Mouse (Mus musculus) neural tube, embryonic 13.5 days (tissue): ENCODE measurements around the gene Pusl1. TPM values are rescaled to one million over a fixed set of nuclear protein-coding genes. Genes with fewer than 3 reads are reported as not detected.

Experiments used
- ATAC-seq: fragments of 200-750 bp; cut with Nextera tagmentation; 2 replicates; pipeline ENCODE4 v1.8.0; 2017; ENCODE audit warnings: low read depth, mild to moderate bottlenecking, moderate TSS enrichment, moderate library complexity
- H3K27ac ChIP-seq: fragments of 300-500 bp; sonication (generic); replicated peaks from 2 replicates; pipeline ENCODE4 v1.5.1; 2015; ENCODE audit warnings: moderate library complexity, mild to moderate bottlenecking, inconsistent platforms
- H3K27me3 ChIP-seq: fragments of 300-500 bp; sonication (generic); 2 replicates; pipeline ENCODE4 v1.6.1; 2015; ENCODE audit warnings: mild to moderate bottlenecking, inconsistent platforms
- H3K36me3 ChIP-seq: fragments of 300-500 bp; sonication (generic); 2 replicates; pipeline ENCODE4 v1.6.1; 2015; ENCODE audit warnings: mild to moderate bottlenecking, inconsistent platforms
- H3K4me1 ChIP-seq: fragments of 300-500 bp; sonication (generic); replicated peaks from 2 replicates; pipeline ENCODE4 v1.6.1; 2015; ENCODE audit warnings: inconsistent platforms
- H3K4me2 ChIP-seq: fragments of 300-500 bp; sonication (generic); 2 replicates; pipeline ENCODE4 v1.6.1; 2015; ENCODE audit warnings: inconsistent platforms, mild to moderate bottlenecking, moderate library complexity
- H3K4me3 ChIP-seq: fragments of 300-500 bp; sonication (generic); 2 replicates; pipeline ENCODE4 v1.5.1; 2015; ENCODE audit warnings: mild to moderate bottlenecking, inconsistent platforms
- H3K9ac ChIP-seq: fragments of 300-500 bp; sonication (generic); 2 replicates; pipeline ENCODE4 v1.6.1; 2015; ENCODE audit warnings: moderate library complexity, mild to moderate bottlenecking, inconsistent platforms
- H3K9me3 ChIP-seq: fragments of 300-500 bp; sonication (generic); 2 replicates; pipeline ENCODE4 v1.6.1; 2016; ENCODE audit warnings: inconsistent platforms
- WGBS: fragments of 180-500 bp; shearing (Covaris S2); methylation state at CpG from one replicate; pipeline ENCODE4 v1.1.7; 2015; 5-methylcytosine and 5-hydroxymethylcytosine counted together
- polyA plus RNA-seq: library from polyadenylated mRNA; unstranded; fragments of >200 nt; fragmentation: Nextera tagmentation; extraction: Ambion mirVana; gene quantifications from 2 replicates; pipeline ENCODE4 v1.2.1, GENCODE M21; 2015

Pusl1 gene
- 51.5 and 55.4 TPM in 2 replicates for polyA plus RNA-seq

- under 1% methylated on average over 52 of the region's 52 CpGs for WGBS
- Histone ChIP-seq H3K4me1 (peaks cover 52% of the 10 kb centered on the region), H3K27ac (peak within 1 kb of the TSS; percentile 100), H3K36me3 (peaks cover 42% of the 10 kb centered on the region), H3K4me3 (peak within 1 kb of the TSS; percentile 88), H3K27me3 (no peaks in the 10 kb centered on the region), H3K4me2 (peak within 1 kb of the TSS; percentile 99), H3K9ac (peak within 1 kb of the TSS; percentile 94), H3K9me3 (no peaks in the 10 kb centered on the region)
- ATAC-seq = peak; percentile 82
Measured at GRCm38 (mm10) chr4:155891551-155892001, at the start of gene Pusl1, which contains the start of gene Acap3. Pusl1 (minus strand) TSS chr4:155891781. Acap3 (plus strand) TSS chr4:155891822.

- Histone ChIP-seq H3K4me1 (no peaks in the 10 kb centered on the region), H3K27ac (no peak overlapping the region), H3K9ac (no peak overlapping the region), H3K36me3 (no peaks in the 10 kb centered on the region), H3K4me3 (no peak overlapping the region), H3K4me2 (no peak overlapping the region), H3K27me3 (no peaks in the 10 kb centered on the region), H3K9me3 (no peaks in the 10 kb centered on the region)
- WGBS = 54% methylated on average over 1 of the region's 1 CpGs
- ATAC-seq = no peak
Measured at GRCm38 (mm10) chr4:155932031-155932430, 40.5 kb upstream of the Pusl1 start.

DNA sequence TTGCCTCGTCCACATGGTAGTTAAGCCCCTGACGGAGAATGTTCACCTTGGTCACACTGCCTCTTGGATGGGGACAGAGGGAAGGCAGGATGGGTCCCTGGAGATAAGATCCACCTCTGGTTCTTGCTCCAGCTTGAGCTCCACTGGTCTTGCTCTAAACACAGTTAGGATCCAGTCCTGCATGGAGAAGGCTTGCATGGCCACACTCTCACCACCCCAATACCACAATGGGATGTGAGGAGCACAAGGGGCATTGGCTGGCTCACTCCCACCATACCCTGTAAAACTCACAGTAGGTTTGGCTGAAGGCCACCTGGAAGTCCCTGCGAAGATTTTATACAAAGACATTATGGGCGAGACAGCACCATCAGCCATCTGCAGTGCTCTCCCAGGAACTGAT is 17.2 kb upstream of the Pusl1 start:
- Histone ChIP-seq H3K4me1 (no peaks in the 10 kb centered on the region), H3K36me3 (peaks cover 42% of the 10 kb centered on the region), H3K27me3 (no peaks in the 10 kb centered on the region), H3K4me3 (no peak overlapping the region), H3K9me3 (no peaks in the 10 kb centered on the region), H3K9ac (no peak overlapping the region), H3K4me2 (no peak overlapping the region), H3K27ac (no peak overlapping the region)
- WGBS = 94% methylated on average over 4 of the region's 4 CpGs
- ATAC-seq = no peak

GRCm38 (mm10) chr4:155908281-155908680 is 16.7 kb upstream of the Pusl1 start:
- Histone ChIP-seq H3K36me3 (peaks cover 47% of the 10 kb centered on the region), H3K4me2 (no peak overlapping the region), H3K27me3 (no peaks in the 10 kb centered on the region), H3K27ac (no peak overlapping the region), H3K4me1 (no peaks in the 10 kb centered on the region), H3K9me3 (no peaks in the 10 kb centered on the region), H3K4me3 (no peak overlapping the region), H3K9ac (no peak overlapping the region)
- 83% methylated on average over 7 of the region's 7 CpGs for WGBS
- ATAC-seq = peak; percentile 38; the same call in 1 of the 2 replicates

GRCm38 (mm10) chr4:155907003-155907402 is 15.4 kb upstream of the Pusl1 start:
- no peak overlapping the region for H3K4me3 ChIP-seq
- no peak overlapping the region for H3K9ac ChIP-seq
- no peaks in the 10 kb centered on the region for H3K9me3 ChIP-seq
- H3K27ac ChIP-seq = no peak overlapping the region
- no peaks in the 10 kb centered on the region for H3K4me1 ChIP-seq
- H3K36me3 ChIP-seq = peaks cover 59% of the 10 kb centered on the region
- no peaks in the 10 kb centered on the region for H3K27me3 ChIP-seq
- ATAC-seq = no peak
- H3K4me2 ChIP-seq = no peak overlapping the region
- WGBS = 82% methylated on average over 11 of the region's 11 CpGs

- Histone ChIP-seq H3K27ac (no peak overlapping the region), H3K4me2 (no peak overlapping the region), H3K4me1 (no peaks in the 10 kb centered on the region), H3K9ac (no peak overlapping the region), H3K27me3 (no peaks in the 10 kb centered on the region), H3K4me3 (no peak overlapping the region), H3K9me3 (no peaks in the 10 kb centered on the region), H3K36me3 (peaks cover 68% of the 10 kb centered on the region)
- ATAC-seq = no peak
- WGBS = 86% methylated on average over 9 of the region's 9 CpGs
Measured at GRCm38 (mm10) chr4:155906125-155906524, 14.5 kb upstream of the Pusl1 start.

DNA sequence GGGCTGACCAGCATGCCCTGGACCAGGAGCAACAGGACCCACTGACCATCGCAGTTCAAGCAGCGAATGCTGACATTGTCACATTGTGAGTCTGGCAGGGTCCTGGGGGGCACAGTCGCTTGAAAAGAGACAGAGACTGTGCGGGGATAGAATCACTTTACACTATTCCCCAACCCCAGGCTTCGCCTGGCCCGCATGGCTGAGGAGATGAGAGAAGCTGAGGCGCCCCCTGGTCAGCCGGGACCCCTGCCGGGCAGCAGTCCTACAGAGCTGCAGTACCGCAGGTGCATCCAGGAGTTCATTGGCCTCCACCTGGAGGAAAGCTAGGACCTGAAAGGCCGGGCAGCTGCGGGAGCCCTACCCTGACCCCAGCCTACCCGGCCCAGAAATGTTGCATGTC is 14.1 kb upstream of the Pusl1 start:
- no peak for ATAC-seq
- no peaks in the 10 kb centered on the region for H3K9me3 ChIP-seq
- H3K4me2 ChIP-seq = no peak overlapping the region
- no peaks in the 10 kb centered on the region for H3K27me3 ChIP-seq
- WGBS = 85% methylated on average over 13 of the region's 13 CpGs
- H3K9ac ChIP-seq = no peak overlapping the region
- H3K4me1 ChIP-seq = no peaks in the 10 kb centered on the region
- peaks cover 73% of the 10 kb centered on the region for H3K36me3 ChIP-seq
- H3K27ac ChIP-seq = no peak overlapping the region
- no peak overlapping the region for H3K4me3 ChIP-seq

GRCm38 (mm10) chr4:155904318-155905102 is 12.9 kb upstream of the Pusl1 start:
- peaks cover 84% of the 10 kb centered on the region for H3K36me3 ChIP-seq
- H3K9ac ChIP-seq = no peak overlapping the region
- no peak overlapping the region for H3K4me2 ChIP-seq
- H3K27me3 ChIP-seq = no peaks in the 10 kb centered on the region
- ATAC-seq = no peak
- H3K27ac ChIP-seq = no peak overlapping the region
- no peak overlapping the region for H3K4me3 ChIP-seq
- WGBS = 91% methylated on average over 13 of the region's 13 CpGs
- no peaks in the 10 kb centered on the region for H3K4me1 ChIP-seq
- no peaks in the 10 kb centered on the region for H3K9me3 ChIP-seq

- H3K9me3 ChIP-seq = no peaks in the 10 kb centered on the region
- H3K9ac ChIP-seq = no peak overlapping the region
- H3K27ac ChIP-seq = no peak overlapping the region
- no peak overlapping the region for H3K4me3 ChIP-seq
- 95% methylated on average over 13 of the region's 13 CpGs for WGBS
- no peak for ATAC-seq
- no peak overlapping the region for H3K4me2 ChIP-seq
- H3K27me3 ChIP-seq = no peaks in the 10 kb centered on the region
- H3K36me3 ChIP-seq = peaks cover 97% of the 10 kb centered on the region
- no peaks in the 10 kb centered on the region for H3K4me1 ChIP-seq
Measured at GRCm38 (mm10) chr4:155903246-155903645, 11.7 kb upstream of the Pusl1 start.

DNA sequence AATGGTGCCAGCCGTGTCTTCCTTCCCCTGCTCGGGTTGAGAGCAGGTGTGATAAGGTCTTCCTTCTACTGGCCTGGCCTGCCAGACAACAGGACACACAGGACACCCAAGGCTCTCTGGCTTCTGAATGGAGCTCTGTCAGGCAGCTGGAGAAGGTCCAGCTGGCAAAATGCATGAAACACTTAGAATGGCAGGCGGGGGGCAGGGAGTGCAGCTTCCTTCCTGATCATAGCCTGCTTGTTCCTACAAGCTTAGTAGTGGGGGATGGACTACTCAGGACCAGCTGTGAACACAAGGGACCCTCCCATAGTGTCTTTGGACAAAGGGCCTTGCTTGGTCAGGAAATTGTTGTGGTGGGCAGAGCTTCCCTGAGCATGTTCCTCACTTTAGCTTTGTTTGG is 9.6 kb upstream of the Pusl1 start:
- no peak overlapping the region for H3K27ac ChIP-seq

DNA sequence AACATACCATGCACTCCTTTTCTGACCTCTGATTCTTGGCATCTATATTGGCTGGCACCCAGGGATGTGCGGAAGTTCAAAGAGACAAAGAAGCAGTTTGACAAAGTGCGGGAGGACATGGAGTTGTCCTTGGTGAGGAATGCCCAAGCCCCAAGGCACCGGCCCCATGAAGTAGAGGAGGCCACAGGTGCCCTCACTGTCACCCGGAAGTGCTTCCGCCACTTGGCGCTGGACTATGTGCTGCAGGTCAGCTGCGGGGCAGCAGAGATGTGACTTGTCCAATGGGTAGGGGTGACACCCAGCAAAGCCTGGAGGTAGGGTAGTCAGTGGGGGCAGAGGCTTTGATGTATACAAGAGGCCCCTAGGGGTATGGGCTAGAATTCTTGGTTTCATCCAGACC is 7.8 kb upstream of the Pusl1 start:
- H3K36me3 ChIP-seq = peaks cover 79% of the 10 kb centered on the region
- no peak overlapping the region for H3K27ac ChIP-seq
- H3K4me2 ChIP-seq = no peak overlapping the region
- H3K27me3 ChIP-seq = no peaks in the 10 kb centered on the region
- 94% methylated on average over 7 of the region's 7 CpGs for WGBS
- H3K9ac ChIP-seq = no peak overlapping the region
- H3K9me3 ChIP-seq = no peaks in the 10 kb centered on the region
- peaks cover 17% of the 10 kb centered on the region for H3K4me1 ChIP-seq
- H3K4me3 ChIP-seq = no peak overlapping the region
- ATAC-seq = no peak

More for the DNA sequence above, 9.6 kb upstream of the Pusl1 start:
- no peaks in the 10 kb centered on the region for H3K4me1 ChIP-seq
- H3K36me3 ChIP-seq = peaks cover 93% of the 10 kb centered on the region
- no peak for ATAC-seq
- no peak overlapping the region for H3K9ac ChIP-seq
- 85% methylated on average over 3 of the region's 3 CpGs for WGBS
- H3K4me3 ChIP-seq = no peak overlapping the region
- H3K9me3 ChIP-seq = no peaks in the 10 kb centered on the region
- H3K27me3 ChIP-seq = no peaks in the 10 kb centered on the region
- no peak overlapping the region for H3K4me2 ChIP-seq

- Histone ChIP-seq H3K27ac (no peak overlapping the region), H3K4me2 (no peak overlapping the region), H3K9ac (no peak overlapping the region), H3K36me3 (peaks cover 69% of the 10 kb centered on the region), H3K4me1 (peaks cover 27% of the 10 kb centered on the region), H3K27me3 (no peaks in the 10 kb centered on the region), H3K9me3 (no peaks in the 10 kb centered on the region), H3K4me3 (no peak overlapping the region)
- ATAC-seq = no peak
- 98% methylated on average over 2 of the region's 2 CpGs for WGBS
Measured at GRCm38 (mm10) chr4:155898318-155898717, 6.7 kb upstream of the Pusl1 start.

DNA sequence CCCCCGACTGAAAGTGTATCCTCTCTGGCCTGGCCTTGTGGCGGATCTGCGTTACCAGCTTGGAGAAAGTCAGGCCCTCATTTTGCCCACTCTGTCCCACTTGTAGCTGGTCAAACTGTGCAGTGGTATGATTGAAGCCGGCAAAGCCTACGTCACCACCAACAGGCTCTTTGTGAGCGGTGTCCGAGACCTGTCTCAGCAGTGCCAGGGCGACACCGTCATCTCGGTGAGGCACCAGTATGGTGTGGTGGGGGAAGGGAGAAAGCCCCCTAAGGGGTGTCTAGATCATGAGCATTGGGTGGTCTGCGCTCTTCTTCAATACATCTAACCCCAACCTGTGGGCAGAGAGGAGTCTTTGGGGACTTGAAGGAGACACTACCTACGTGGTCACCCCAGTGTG is 4.9 kb upstream of the Pusl1 start:
- H3K27me3 ChIP-seq = no peaks in the 10 kb centered on the region
- no peak overlapping the region for H3K4me2 ChIP-seq
- H3K27ac ChIP-seq = no peak overlapping the region
- no peak for ATAC-seq
- H3K4me1 ChIP-seq = peaks cover 35% of the 10 kb centered on the region
- H3K9ac ChIP-seq = no peak overlapping the region
- no peak overlapping the region for H3K4me3 ChIP-seq
- H3K9me3 ChIP-seq = no peaks in the 10 kb centered on the region
- peaks cover 50% of the 10 kb centered on the region for H3K36me3 ChIP-seq
- WGBS = 96% methylated on average over 12 of the region's 12 CpGs
